Mouse (Mus musculus): ENCODE measurements around the gene Sh3pxd2b. TPM values are rescaled to one million over a fixed set of nuclear protein-coding genes. Genes with fewer than 3 reads are reported as not detected.

Gene Sh3pxd2b
- polyA plus RNA-seq, 1 experiment: 0.37 TPM

DNA sequence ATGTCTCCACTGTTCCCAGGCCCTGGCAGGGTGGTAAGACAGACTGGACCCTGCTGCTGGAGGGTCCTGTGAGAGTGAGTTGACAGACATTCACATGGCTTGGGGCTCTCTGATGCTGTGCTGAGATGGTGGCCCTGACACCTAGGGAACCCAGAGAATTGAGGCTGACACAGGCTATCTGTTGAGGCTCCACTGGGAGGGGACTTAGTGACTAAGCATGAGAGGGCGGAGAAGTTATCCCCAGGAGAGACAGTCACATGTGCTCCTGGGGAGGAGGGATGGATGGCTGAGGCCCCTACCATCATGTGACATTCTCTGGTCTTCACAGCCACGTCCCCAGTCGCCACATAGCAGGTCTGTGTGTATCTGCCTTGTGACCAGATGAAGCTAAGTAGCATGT is 15.6 kb downstream of the Sh3pxd2b start:
- no peaks in the 10 kb centered on the region for H3K27me3 ChIP-seq (ENCODE audit: control insufficient read depth, insufficient read depth, low read length)
- H3K4me3 ChIP-seq (ENCODE audit: control insufficient read depth, low read depth, low read length): no peak overlapping the region
- no peaks in the 10 kb centered on the region for H3K4me1 ChIP-seq (ENCODE audit: control insufficient read depth, insufficient read depth, low read length)
- no peak overlapping the region for H3K27ac ChIP-seq (ENCODE audit: control insufficient read depth, insufficient read depth, low read depth, low read length)
- no peak for TF ChIP-seq CTCF (IDR thresholded peaks at IDR 0.05; ENCODE audit: control insufficient read depth, insufficient read depth, insufficient replicate concordance, low read depth, low read length)
- no peak for TF ChIP-seq POLR2A (IDR thresholded peaks at IDR 0.05; ENCODE audit: control insufficient read depth, low read depth, low read length)
- H3K36me3 ChIP-seq (ENCODE audit: control insufficient read depth, insufficient read depth, low read length): no peaks in the 10 kb centered on the region

DNA sequence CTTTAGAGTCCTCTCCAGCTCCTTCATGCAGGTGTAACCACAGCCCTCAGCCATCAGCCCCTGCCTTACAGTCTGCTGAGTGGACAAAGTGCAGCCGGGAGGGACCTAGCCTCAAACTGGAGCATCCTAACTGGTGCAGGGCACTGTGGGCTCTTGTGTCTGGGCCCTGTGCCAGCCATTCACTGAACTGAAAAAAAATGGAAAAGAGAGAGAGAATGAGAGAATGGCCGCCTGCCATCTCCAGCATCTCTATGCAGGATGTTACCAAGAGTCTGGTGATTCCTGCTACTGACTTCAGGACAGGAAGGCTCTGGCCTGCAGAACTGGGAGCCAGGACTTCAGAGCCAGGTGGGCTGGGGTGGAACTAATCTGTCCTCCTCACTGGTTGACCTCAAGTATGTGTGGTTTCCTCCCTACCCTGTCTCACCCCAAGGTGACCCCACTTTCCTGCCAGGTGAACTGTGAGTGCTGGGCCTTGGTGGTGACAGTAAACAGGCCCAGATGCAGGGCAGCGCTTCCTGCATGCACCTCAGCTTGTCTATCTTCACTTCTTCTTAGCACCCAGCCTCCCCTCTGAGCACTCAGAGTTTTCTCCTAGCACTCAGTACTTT is 16.1 kb downstream of the Sh3pxd2b start:
- no peak overlapping the region for H3K4me3 ChIP-seq (ENCODE audit: control insufficient read depth, low read depth, low read length)
- TF ChIP-seq CTCF (IDR thresholded peaks at IDR 0.05; ENCODE audit: control insufficient read depth, insufficient read depth, insufficient replicate concordance, low read depth, low read length) (no peak), POLR2A (IDR thresholded peaks at IDR 0.05; ENCODE audit: control insufficient read depth, low read depth, low read length) (no peak)
- no peaks in the 10 kb centered on the region for H3K27me3 ChIP-seq (ENCODE audit: control insufficient read depth, insufficient read depth, low read length)
- H3K27ac ChIP-seq (ENCODE audit: control insufficient read depth, insufficient read depth, low read depth, low read length): no peak overlapping the region
- no peaks in the 10 kb centered on the region for H3K36me3 ChIP-seq (ENCODE audit: control insufficient read depth, insufficient read depth, low read length)
- no peaks in the 10 kb centered on the region for H3K4me1 ChIP-seq (ENCODE audit: control insufficient read depth, insufficient read depth, low read length)

DNA sequence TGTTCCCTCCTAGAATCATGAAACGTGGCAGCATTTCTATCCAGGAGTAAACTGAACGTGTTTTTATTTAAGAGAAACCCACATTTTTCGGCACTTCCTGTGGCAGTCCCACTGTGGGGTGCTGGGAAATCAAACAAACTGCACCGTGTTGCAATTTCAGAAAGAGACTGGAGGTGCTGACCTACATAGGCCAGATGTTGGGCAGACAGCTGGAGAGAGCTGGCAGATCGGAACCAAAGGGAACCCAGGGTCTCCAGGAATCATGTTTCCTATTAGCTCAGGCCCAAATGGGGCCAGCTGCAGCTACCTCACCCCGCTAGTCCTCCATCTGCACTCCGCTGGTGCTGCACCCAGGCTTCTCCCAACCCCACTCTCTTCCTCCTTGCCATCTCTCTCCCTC is 16.8 kb downstream of the Sh3pxd2b start:
- H3K36me3 ChIP-seq (ENCODE audit: control insufficient read depth, insufficient read depth, low read length): no peaks in the 10 kb centered on the region
- TF ChIP-seq CTCF (IDR thresholded peaks at IDR 0.05; ENCODE audit: control insufficient read depth, insufficient read depth, insufficient replicate concordance, low read depth, low read length): no peak
- H3K27ac ChIP-seq (ENCODE audit: control insufficient read depth, insufficient read depth, low read depth, low read length): no peak overlapping the region
- H3K27me3 ChIP-seq (ENCODE audit: control insufficient read depth, insufficient read depth, low read length): no peaks in the 10 kb centered on the region
- H3K4me3 ChIP-seq (ENCODE audit: control insufficient read depth, low read depth, low read length): no peak overlapping the region
- no peaks in the 10 kb centered on the region for H3K4me1 ChIP-seq (ENCODE audit: control insufficient read depth, insufficient read depth, low read length)

DNA sequence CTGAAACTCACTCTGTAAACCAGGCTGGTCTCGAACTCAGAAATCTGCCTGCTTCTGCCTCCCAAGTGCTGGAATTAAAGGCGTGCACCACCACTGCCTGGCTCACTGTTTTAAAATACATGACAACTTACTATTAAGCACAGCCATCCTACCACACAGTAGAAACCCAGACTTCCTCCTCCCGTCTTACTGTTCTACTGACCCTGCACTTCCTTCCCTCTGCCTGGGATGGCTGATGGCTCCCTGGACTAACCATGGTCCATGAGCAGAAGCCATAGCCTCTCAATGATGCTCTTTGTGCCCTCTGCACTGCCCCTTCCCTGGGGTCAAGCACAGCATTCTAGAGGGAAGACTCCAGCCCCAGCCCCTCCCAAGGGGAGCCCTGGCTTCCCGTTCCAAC is 17.9 kb downstream of the Sh3pxd2b start:
- Histone ChIP-seq H3K4me1 (ENCODE audit: control insufficient read depth, insufficient read depth, low read length) (no peaks in the 10 kb centered on the region), H3K27ac (ENCODE audit: control insufficient read depth, insufficient read depth, low read depth, low read length) (no peak overlapping the region), H3K4me3 (ENCODE audit: control insufficient read depth, low read depth, low read length) (no peak overlapping the region), H3K36me3 (ENCODE audit: control insufficient read depth, insufficient read depth, low read length) (no peaks in the 10 kb centered on the region), H3K27me3 (ENCODE audit: control insufficient read depth, insufficient read depth, low read length) (no peaks in the 10 kb centered on the region)
- no peak for TF ChIP-seq POLR2A (IDR thresholded peaks at IDR 0.05; ENCODE audit: control insufficient read depth, low read depth, low read length)
- TF ChIP-seq CTCF (IDR thresholded peaks at IDR 0.05; ENCODE audit: control insufficient read depth, insufficient read depth, insufficient replicate concordance, low read depth, low read length): no peak

DNA sequence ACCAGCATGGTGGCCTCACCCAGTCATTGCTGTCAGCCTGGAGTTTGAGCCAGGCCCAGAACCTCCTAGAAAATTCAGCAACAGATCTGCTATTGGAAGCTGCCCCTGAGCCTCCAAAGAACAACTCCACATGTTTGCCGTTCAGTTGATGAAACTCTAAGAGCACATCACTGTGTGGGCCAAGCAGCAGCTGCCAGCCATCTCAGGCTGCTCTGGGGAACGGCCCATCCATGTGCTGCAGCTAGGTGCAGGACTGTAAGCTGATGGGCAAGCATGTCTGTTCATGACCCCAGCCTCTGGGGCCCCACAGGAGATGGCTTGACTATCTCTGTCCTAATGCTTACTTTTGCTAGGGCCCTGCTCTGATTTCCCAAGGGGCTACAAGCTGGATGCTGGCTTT is 19.4 kb downstream of the Sh3pxd2b start:
- no peaks in the 10 kb centered on the region for H3K27me3 ChIP-seq (ENCODE audit: control insufficient read depth, insufficient read depth, low read length)
- H3K4me1 ChIP-seq (ENCODE audit: control insufficient read depth, insufficient read depth, low read length): no peaks in the 10 kb centered on the region
- H3K4me3 ChIP-seq (ENCODE audit: control insufficient read depth, low read depth, low read length): no peak overlapping the region
- no peaks in the 10 kb centered on the region for H3K36me3 ChIP-seq (ENCODE audit: control insufficient read depth, insufficient read depth, low read length)
- TF ChIP-seq CTCF (IDR thresholded peaks at IDR 0.05; ENCODE audit: control insufficient read depth, insufficient read depth, insufficient replicate concordance, low read depth, low read length): no peak
- TF ChIP-seq POLR2A (IDR thresholded peaks at IDR 0.05; ENCODE audit: control insufficient read depth, low read depth, low read length): no peak
- H3K27ac ChIP-seq (ENCODE audit: control insufficient read depth, insufficient read depth, low read depth, low read length): no peak overlapping the region

DNA sequence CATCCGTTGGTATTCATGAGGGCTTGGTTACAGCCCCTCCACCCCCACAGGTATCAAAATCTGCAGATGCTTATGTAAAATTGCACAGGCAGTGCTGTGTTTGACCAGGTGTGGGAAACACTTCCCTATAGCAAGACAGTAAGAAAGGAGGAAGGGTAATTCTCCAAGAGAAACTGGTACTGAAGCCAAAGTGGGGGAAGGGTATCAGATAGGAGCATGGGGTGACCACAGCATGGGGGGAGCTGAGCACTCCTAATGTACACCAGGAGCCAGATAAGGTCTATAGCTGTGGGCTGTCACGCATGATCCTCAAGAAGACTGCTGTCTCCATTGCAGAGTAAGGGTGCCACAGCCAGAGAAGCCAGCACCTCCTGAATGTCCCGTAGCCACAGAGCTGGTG is 21.4 kb downstream of the Sh3pxd2b start:
- Histone ChIP-seq H3K4me3 (ENCODE audit: control insufficient read depth, low read depth, low read length) (no peak overlapping the region), H3K27me3 (ENCODE audit: control insufficient read depth, insufficient read depth, low read length) (no peaks in the 10 kb centered on the region), H3K27ac (ENCODE audit: control insufficient read depth, insufficient read depth, low read depth, low read length) (no peak overlapping the region), H3K4me1 (ENCODE audit: control insufficient read depth, insufficient read depth, low read length) (no peaks in the 10 kb centered on the region; the same call in 1 of the 2 replicates), H3K36me3 (ENCODE audit: control insufficient read depth, insufficient read depth, low read length) (no peaks in the 10 kb centered on the region)
- TF ChIP-seq CTCF (IDR thresholded peaks at IDR 0.05; ENCODE audit: control insufficient read depth, insufficient read depth, insufficient replicate concordance, low read depth, low read length) (no peak), POLR2A (IDR thresholded peaks at IDR 0.05; ENCODE audit: control insufficient read depth, low read depth, low read length) (no peak)

DNA sequence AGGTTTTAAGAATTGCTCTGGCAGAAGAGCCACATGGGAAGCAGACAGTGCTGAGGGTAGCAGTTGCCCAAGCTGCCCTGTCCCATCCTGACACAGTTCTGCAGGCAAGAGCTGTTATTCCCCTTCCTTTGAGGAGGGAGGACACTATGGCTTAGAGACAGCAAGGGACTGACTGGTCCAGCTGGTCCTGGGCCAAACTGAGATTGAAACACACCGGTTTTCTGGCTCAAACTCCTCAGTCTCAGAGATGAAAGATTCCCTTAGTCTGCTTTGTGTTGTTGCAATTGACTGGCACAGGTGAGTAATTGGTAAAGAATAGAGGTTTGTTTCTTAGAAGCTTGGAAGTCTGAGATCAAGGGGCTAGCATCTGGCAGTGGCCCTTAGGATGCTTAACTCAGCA is 23.3 kb downstream of the Sh3pxd2b start:
- Histone ChIP-seq H3K36me3 (ENCODE audit: control insufficient read depth, insufficient read depth, low read length) (no peaks in the 10 kb centered on the region), H3K27ac (ENCODE audit: control insufficient read depth, insufficient read depth, low read depth, low read length) (no peak overlapping the region), H3K4me3 (ENCODE audit: control insufficient read depth, low read depth, low read length) (no peak overlapping the region), H3K27me3 (ENCODE audit: control insufficient read depth, insufficient read depth, low read length) (no peaks in the 10 kb centered on the region), H3K4me1 (ENCODE audit: control insufficient read depth, insufficient read depth, low read length) (no peaks in the 10 kb centered on the region; the same call in 1 of the 2 replicates)
- TF ChIP-seq POLR2A (IDR thresholded peaks at IDR 0.05; ENCODE audit: control insufficient read depth, low read depth, low read length) (no peak), CTCF (IDR thresholded peaks at IDR 0.05; ENCODE audit: control insufficient read depth, insufficient read depth, insufficient replicate concordance, low read depth, low read length) (no peak)
